Mouse (Mus musculus) G1E-ER4 (cell line): Measurements from ENCODE around the gene Ddx56. TPM values are rescaled to one million over a fixed set of nuclear protein-coding genes. Genes with fewer than 3 reads are reported as not detected.

ENCODE experiments used
- GATA1 ChIP-seq: IDR thresholded peaks from one replicate; pipeline ENCODE4 v1.8.0; 2012; ENCODE audit warnings: low read length, inconsistent platforms
- polyA plus RNA-seq: library from polyadenylated mRNA; stranded (reverse); fragments of >175 nt; gene quantifications from 2 replicates; pipeline ENCODE4 v1.2.3, GENCODE M21; 2012

Gene Ddx56
- polyA plus RNA-seq: 28.1 and 39.3 TPM in 2 replicates

DNA sequence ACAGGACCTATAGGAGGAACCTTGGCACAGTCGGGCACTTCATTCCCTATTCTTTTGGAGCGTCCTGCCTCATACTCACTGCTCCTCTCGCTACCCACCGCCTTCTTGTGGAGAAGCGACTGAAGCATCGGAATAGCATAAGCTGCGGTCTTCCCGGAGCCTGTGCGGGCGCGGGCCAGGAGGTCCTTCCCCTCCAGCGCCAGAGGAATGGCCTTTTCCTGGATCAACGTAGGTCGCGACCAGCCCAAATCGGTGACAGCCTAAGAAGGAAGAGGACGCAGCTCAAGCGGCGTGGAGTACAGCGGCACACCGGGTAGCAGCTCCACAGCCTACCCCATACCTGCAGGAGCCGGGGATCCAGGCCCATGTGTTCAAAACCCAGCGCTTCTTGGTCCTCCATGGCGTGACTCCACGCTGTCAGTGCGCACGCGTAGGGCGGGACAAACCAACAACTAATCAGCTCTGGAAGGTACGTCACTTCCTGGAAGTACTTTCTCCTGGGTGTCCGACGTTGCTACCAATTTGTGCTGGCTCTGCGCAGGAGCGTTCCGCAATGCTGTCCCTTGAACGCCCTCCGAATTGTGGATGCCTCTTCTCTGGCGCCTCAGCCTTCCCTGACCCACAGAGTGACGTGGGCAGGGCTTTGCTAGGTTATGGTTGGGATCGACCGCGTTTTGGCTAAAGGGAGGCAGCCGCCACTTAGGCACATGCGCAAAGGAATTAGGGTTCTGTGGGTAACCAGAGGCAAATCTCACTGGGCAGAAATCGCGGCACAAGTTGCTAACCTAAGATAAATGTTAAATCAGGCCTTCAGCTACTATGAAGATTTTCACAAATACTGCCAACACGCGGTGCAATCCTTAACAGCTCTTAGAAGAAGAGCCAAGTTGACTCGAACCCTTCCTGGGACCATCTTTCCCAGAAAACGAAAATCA, at the start of gene Ddx56:
TSS of gene Ddx56 (minus strand) at position 453 of the 935 bp plus-strand sequence.
- TF ChIP-seq GATA1: no peak

DNA sequence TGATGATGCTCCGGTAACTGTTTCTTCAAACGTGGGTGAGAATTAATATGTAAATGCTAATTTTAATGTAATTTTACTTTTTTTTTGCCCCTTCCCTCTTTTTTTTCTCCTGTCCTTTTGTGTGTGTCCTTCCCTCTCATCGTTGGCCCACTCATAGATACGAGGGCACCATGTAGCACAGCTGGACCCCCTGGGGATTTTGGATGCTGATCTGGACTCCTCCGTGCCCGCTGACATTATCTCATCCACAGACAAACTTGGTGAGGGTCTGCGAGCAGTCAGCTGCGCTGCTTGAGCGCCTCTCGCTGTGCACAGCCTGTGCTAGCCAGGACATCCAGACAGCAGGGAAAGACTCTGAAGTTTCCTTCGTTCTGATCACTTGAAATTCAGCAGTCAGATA, 49.2 kb upstream of the Ddx56 start:
- TF ChIP-seq GATA1: no peak

DNA sequence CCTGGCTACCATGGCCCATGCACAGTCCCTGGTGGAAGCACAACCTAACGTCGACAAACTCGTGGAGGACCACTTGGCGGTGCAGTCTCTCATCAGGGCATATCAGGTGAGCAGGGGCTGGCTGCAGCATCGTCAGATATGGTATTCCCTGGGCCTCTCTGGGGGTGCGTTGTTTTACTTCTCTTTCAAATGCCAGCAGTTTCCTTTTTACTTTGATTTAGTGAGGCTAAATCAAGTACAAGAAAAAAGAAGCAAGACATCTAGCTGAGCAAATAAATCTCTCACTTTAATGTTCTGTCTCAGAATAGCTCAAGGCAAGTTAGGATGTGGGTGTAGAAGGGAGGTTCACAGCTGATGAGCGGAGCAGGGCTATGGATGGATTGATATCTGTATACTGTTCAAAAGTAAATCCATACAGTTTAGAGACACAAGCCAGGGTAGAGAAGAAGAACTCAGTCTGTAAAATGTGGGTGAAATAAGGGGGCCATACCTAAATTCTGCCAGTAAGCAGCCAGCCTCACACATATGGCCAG, 46.4 kb upstream of the Ddx56 start:
- TF ChIP-seq GATA1: no peak

DNA sequence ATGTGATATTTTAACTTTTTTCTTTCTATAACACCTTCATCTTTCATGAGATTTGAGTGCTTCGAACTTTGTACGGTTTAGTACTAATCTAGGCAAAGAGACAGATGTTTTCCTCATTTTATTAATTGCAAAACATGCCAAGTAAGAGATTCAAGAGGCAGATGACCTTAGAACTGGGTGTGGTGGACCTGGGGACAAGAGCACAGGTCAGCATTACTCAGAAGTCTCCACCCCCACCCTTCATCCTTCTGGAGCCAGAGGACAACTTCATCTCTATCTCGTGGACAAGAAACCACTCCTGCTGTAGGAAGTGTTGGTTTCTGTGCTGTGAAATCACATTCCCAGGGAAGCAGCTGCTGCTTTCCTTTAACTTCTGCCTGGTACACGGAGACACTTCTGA, 40.6 kb upstream of the Ddx56 start:
- no peak for TF ChIP-seq GATA1

DNA sequence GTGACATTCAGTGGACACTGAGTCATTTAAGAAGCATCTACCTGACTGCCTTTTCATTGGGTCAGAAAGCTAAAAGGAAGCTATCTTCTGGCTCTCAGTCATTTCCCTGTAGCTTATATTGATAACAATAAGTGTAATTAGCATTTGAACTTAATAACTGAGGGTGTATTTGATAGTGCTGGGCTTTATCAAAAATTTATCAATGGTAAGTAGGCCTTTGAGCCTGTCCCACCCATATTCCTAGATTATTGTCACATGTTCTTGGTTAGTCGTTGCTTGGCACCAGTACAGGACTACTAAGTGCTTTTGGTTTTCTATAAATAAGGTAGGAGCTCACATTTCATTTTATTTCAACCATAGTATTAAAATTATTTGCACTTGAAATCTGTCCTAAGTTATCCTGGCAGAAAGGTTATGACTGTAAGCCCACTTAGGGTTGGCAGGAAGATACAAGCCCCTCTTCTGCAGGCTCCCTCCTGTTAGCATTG, 38.4 kb upstream of the Ddx56 start:
- no peak for TF ChIP-seq GATA1

DNA sequence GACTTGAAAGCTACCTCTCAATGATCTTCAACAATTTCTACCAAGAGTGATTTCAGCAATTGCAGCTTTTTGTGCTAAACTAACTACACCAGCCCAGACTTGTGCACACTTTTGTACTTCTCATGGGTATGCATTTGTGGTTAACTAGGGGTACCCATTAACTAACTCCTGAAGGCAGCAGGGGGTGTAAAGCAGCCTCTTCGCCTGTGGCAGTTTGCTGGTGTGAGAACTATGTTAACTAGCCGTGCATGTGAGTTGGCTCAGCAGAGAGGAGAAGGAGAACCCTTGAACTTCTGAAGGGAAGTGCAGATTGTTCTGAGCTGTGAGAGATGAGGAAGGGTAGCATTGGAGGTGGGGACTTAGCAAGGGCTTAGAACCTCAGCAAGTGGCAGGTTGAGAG, 35.2 kb upstream of the Ddx56 start:
- TF ChIP-seq GATA1: no peak

DNA sequence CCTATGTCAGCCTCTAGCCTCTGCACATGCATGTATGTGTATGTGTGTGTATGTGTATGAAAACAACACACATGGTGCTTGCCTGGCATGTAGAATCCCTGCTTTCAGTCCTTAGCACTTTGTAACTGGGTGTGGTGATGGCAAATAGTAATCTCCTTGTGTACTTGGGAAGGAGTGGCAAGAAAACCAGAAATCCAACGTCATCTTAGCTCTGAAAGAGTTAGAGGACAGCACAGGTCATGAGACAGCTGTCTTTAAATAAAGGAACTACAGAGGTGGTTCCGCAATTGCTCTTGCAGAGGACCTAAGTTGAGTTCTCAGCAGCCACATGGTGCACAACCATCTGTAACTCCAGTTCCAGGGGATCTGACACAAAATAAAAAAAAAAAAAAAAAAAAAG, 31.9 kb upstream of the Ddx56 start:
- TF ChIP-seq GATA1: no peak

DNA sequence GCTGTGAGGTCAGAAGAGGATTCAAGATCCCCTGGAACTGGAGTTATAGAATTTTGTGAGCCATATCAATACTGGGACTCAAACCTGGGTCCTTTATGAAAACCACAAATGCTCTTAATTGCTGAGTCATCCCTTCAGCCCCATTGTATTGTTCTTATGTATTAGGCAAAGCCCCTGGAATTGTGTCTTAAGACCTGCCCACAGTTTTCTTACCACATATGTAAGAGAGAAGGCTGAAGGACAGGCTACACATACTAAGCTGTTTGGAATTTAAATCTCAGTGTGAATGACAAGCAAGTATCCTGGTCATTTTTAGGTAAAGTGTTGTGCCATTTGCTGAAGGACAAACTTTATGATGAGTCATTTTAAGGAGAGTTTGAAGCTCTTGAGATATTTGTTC, 28.5 kb upstream of the Ddx56 start:
- no peak for TF ChIP-seq GATA1

DNA sequence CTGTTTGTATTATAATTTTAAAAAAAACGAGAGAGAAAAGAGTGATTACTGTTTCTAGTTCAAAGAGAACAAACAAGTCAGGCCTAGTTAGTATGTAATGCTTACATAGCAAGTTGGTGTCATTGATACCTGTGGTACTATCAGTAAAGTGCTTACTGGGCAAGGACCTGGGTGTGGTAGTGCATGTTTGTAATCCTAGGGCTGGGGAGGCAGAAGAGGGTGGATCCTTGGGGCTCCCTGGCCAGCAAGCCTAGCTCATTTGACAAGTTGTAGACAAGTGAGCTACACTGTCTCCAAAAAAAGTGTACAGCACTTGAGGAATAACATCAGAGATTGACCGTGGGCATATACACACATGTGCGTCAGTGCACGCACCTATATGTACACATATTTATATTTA, 27.1 kb upstream of the Ddx56 start:
- TF ChIP-seq GATA1: no peak

DNA sequence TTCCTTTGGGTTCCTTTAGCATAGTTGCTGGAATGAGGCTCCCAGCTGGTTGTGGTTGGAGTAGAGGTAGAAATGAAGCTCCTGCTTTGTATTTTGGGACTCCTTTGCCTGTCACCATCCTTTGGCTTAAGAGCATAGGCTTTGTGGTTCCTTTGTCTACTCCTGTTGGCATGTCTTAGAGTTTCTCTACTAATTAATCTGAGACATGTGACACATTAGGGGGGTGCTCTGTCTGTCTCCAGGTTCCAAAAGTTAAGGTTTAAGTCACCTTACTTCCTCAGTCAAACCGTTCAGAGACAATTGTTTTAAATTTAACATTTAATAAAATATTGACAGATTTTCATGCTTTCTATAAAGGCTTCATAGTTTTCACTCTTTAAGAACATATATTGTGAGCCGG, 26.0 kb upstream of the Ddx56 start:
- no peak for TF ChIP-seq GATA1

DNA sequence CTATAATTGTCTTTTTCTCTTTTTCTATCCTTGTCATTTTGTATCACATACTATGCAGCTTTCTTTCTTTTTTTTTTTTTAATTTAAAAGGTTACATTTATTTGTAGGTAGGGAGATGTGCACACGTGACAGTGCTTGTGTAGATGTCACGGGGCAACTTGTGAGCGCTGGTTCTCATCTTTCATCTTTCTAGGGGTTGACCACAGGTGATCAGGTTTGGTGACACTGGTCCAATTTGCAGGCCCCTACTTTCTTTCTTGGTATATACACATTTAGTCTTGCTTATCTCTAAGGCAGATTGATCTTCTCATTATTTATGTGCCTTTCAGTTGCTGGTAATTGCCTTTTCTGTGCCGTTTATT, 25.4 kb upstream of the Ddx56 start:
- TF ChIP-seq GATA1: no peak

DNA sequence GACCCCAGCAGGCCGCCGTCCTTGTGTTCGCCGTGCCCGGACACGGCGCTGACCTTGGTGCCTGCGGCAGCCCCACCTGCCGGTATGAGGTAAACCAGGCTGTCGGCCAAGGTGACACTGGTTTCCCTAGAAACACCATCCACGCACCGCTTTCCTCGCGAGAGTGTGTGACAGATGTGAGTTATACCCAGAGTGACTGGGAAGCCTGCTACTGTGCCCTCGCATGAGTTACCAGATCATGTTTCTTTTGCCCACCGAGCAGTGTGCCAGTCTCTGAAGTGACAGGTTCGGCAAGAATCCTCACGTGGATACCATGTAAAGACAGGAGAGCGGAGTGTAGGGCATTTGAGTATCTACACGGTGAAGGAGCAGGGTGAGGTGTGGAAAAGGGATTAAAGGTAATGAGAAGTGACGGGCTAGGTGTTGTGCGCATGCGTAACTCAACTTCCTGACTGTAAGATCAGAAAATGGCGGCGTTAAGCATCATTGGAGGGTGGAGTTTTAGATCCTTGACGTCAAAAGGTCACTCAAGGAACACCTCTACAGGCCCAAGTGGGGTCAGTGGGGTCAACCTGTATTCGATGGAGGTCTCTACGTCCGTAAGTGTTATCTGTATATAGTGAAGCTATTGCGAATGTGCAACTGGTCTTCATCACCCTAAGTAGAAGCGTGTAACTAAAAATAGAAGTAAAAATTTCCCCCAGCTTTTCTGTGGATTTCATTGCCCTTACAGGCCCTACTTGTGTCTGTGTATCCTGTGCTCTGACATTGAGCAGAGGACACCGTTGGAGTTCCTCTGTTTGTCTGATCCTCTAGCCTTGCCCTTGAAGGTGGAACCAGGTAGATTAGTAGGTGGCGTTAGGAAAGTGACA, 24.8 kb upstream of the Ddx56 start:
- TF ChIP-seq GATA1: no peak

DNA sequence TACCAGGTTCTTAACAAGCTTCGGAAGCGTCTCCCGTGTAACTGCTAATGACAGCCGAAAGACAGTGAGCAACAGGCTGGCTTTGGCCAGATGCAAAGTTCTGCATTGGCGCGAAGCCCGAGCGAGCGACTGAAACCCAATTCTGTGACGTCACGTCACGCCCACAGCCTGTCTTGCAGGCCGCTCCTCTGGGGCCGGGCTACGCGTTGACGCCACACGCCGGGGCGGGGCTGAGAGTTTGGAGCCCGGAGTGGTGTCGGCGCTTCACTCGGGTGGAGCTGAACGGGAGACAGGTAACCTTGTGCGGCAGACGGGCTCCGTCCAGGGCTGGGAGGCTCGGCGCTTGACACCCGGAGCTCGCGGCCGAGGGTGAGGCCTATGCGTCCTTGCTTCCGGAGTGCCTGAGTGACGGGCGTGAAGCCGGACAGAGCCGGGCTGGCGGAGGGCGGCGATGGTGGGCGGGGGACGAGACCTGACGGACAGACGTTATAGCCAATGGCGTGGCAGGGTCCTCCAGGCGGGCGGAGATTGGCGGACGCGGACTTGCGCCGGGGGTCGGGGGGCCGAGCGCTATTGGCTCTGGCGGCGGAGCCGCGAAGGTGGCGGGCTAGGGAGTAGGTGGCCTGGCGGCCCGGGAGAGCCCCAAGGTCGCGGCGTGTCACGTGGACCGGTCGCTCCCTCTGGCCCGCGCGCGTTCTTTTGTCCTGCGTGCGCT, 24.0 kb upstream of the Ddx56 start, which contains the start of gene Ogdh:
TSS of gene Ogdh (plus strand) at position 233 of the 715 bp plus-strand sequence.
- no peak for TF ChIP-seq GATA1

DNA sequence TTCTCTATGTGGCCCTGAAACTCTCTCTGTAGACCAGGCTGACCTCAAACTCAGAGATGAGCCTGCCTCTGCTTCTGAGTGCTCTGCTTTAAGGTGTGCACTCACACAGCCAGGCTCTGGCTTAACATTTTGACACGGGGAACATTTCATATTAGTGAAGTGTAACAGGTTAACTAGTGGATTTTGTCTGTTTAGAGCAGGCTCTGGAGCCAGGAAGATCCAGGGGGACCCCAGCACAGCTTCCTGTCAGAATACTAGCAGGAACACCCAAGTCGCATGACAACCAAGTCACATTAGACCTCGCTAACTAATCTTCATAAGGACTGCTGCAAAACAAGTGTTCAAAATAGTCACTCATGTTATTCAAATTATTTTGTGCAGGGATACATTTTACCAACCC, 23.3 kb upstream of the Ddx56 start:
- TF ChIP-seq GATA1: no peak

DNA sequence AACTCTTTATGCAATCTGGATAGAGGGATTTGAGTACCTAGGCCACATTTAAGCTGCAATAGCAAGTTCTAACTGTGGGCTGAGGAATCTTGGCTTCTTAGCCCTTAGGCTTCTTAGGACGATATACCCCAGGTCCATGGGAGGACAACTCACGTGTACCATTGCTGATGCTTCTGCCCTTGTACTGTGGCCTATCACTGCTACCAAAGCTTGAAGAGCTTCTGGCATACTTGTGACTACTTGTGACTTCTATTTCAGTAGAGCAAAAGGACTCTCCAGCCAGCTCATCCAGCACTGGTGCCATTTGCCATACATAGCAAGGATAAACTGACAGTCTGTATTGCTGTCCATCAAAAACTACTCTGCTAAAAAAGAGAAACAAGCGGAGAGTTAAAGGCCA, 22.6 kb upstream of the Ddx56 start:
- no peak for TF ChIP-seq GATA1
